Comparison of ENCODE assay signal across 23 mouse cellular contexts in genomic region chr2:5284351-5284750, GRCm38 (mm10).
"Had no signal": no experiment of that assay in that cellular context is flagged by ENCODE, and none has a peak within 500 bp of the region (broad histone marks: within the 10 kb centered on the region; RNA-seq: fewer than 3 reads in every experiment).

No protein-coding gene starts in this region.

- H3K9ac ChIP-seq: lung, embryonic 15.5 days; midbrain, embryonic 12.5 days; neural tube, embryonic 13.5 days; neural tube, embryonic 15.5 days; stomach, embryonic 15.5 days had no signal

- H3K9me3 ChIP-seq: lung, embryonic 15.5 days; neural tube, embryonic 13.5 days; neural tube, embryonic 15.5 days; stomach, embryonic 15.5 days had no signal

- H3K4me3 ChIP-seq: lung, embryonic 15.5 days; megakaryocyte, embryonic 14.5 days; midbrain, embryonic 10.5 days; midbrain, embryonic 12.5 days; myocyte; neural tube, embryonic 13.5 days; neural tube, embryonic 15.5 days; stomach, embryonic 15.5 days had no signal

- H3K4me1 ChIP-seq: megakaryocyte, embryonic 14.5 days; midbrain, embryonic 10.5 days; midbrain, embryonic 12.5 days; neural tube, embryonic 13.5 days; neural tube, embryonic 15.5 days had no signal

- H3K36me3 ChIP-seq: lung, embryonic 15.5 days; midbrain, embryonic 10.5 days; midbrain, embryonic 12.5 days; neural tube, embryonic 13.5 days; neural tube, embryonic 15.5 days; stomach, embryonic 15.5 days had no signal

- H3K27ac ChIP-seq: lung, embryonic 15.5 days; macrophage; midbrain, embryonic 10.5 days; midbrain, embryonic 12.5 days; neural tube, embryonic 13.5 days; neural tube, embryonic 15.5 days; stomach, embryonic 15.5 days; stomach, postnatal 0 days had no signal

- ATAC-seq: lung, postnatal 0 days; midbrain, embryonic 16.5 days had no signal

- DNase-seq: lung, adult 2 months; lung, postnatal 14 days; lung, postnatal 36 days; midbrain, embryonic 14.5 days; retina, postnatal 1 day; right cerebral cortex, adult 18-20 months; right cerebral cortex, postnatal 25 days; right cerebral cortex, postnatal 4 days; thymus, adult 2 months; thymus, postnatal 25 days; thymus, postnatal 4 days had no signal
